Mouse (Mus musculus) myocyte (in vitro differentiated cells): ENCODE data around the gene Tmx1. TPM values are rescaled to one million over a fixed set of nuclear protein-coding genes. Genes with fewer than 3 reads are reported as not detected.

Experiments
- H3K27me3 ChIP-seq: one replicate; pipeline ENCODE4 v1.6.1; 2011; ENCODE audit not compliant: control insufficient read depth, insufficient read depth, insufficient read length
- H3K36me3 ChIP-seq: one replicate; pipeline ENCODE4 v1.6.1; 2011; ENCODE audit not compliant: control insufficient read depth, insufficient read depth
- H3K4me2 ChIP-seq: one replicate; pipeline ENCODE4 v1.6.1; 2011; ENCODE audit warnings: low read depth, control low read depth
- H3K4me3 ChIP-seq: one replicate; pipeline ENCODE4 v1.5.1; 2011; ENCODE audit warnings: mild to moderate bottlenecking, control low read depth, moderate library complexity
- H3K79me2 ChIP-seq: one replicate; pipeline ENCODE4 v1.6.1; 2011; ENCODE audit not compliant: control insufficient read depth, insufficient read depth
- H3ac ChIP-seq: one replicate; pipeline ENCODE4 v1.6.1; 2011; ENCODE audit not compliant: control insufficient read depth, insufficient read length
- CEBPB ChIP-seq: IDR thresholded peaks from 2 replicates; pipeline ENCODE4 v1.6.1; 2011; ENCODE audit warnings: mild to moderate bottlenecking, moderate library complexity; ENCODE audit not compliant: poor library complexity, insufficient read depth, severe bottlenecking
- E2F4 ChIP-seq: IDR thresholded peaks from one replicate; pipeline ENCODE4 v1.6.1; 2011; ENCODE audit warnings: mild to moderate bottlenecking, control low read depth, moderate library complexity; ENCODE audit not compliant: insufficient read depth
- MAX ChIP-seq: IDR thresholded peaks from one replicate; pipeline ENCODE4 v1.6.1; 2011; ENCODE audit warnings: low read depth, mild to moderate bottlenecking, control low read depth
- MYOD1 ChIP-seq, 3 experiments: IDR thresholded peaks; one replicate each; pipeline ENCODE4 v1.6.1; 2011; ENCODE audit warnings: control low read depth in 2 of 3, low read depth in 2 of 3, mild to moderate bottlenecking in 2 of 3, moderate library complexity in 1 of 3; ENCODE audit not compliant: insufficient read length in 2 of 3, control insufficient read depth in 1 of 3
- MYOG ChIP-seq, 3 experiments: IDR thresholded peaks; one replicate each; pipeline ENCODE4 v1.6.1; 2011; ENCODE audit warnings: control low read depth in 2 of 3, low read depth in 2 of 3, mild to moderate bottlenecking in 2 of 3; ENCODE audit not compliant: insufficient read length in 2 of 3, control insufficient read depth in 1 of 3, insufficient read depth in 1 of 3
- POLR2A ChIP-seq: IDR thresholded peaks from one replicate; pipeline ENCODE4 v1.6.1; 2011; ENCODE audit warnings: low read depth, mild to moderate bottlenecking, control low read depth, moderate library complexity; ENCODE audit not compliant: insufficient read length
- POLR2AphosphoS2 ChIP-seq: IDR thresholded peaks from one replicate; pipeline ENCODE4 v1.6.1; 2011; ENCODE audit warnings: low read depth, control low read depth; ENCODE audit not compliant: insufficient read length
- REST ChIP-seq: IDR thresholded peaks from one replicate; pipeline ENCODE4 v1.6.1; 2011; ENCODE audit warnings: mild to moderate bottlenecking, control low read depth, moderate library complexity; ENCODE audit not compliant: insufficient read depth, insufficient read length
- SRF ChIP-seq: IDR thresholded peaks from one replicate; pipeline ENCODE4 v1.6.1; 2011; ENCODE audit warnings: low read depth; ENCODE audit not compliant: control insufficient read depth, insufficient read length
- TCF12 ChIP-seq: IDR thresholded peaks from one replicate; pipeline ENCODE4 v1.6.1; 2011; ENCODE audit warnings: mild to moderate bottlenecking, control low read depth; ENCODE audit not compliant: poor library complexity, insufficient read depth, severe bottlenecking
- TCF3 ChIP-seq: IDR thresholded peaks from one replicate; pipeline ENCODE4 v1.6.1; 2011; ENCODE audit warnings: low read depth, control low read depth; ENCODE audit not compliant: insufficient read length
- USF1 ChIP-seq: IDR thresholded peaks from one replicate; pipeline ENCODE4 v1.6.1; 2011; ENCODE audit warnings: low read depth, mild to moderate bottlenecking, control low read depth, moderate library complexity
- polyA plus RNA-seq: library from polyadenylated mRNA; unstranded; fragments of >200 nt; fragmentation: generic; extraction: Trizol; gene quantifications from one replicate; pipeline ENCODE4 v1.2.1, GENCODE M21; 2012; ENCODE audit warnings: missing spikeins

Gene Tmx1
- polyA plus RNA-seq, 1 experiment = 11.7 TPM

- TF ChIP-seq CEBPB = no peak
- TF ChIP-seq TCF12 = no peak
- TF ChIP-seq E2F4 = no peak
- no peak for TF ChIP-seq TCF3
- TF ChIP-seq POLR2AphosphoS2 = no peak
- H3K4me3 ChIP-seq = no peak overlapping the region
- no peaks in the 10 kb centered on the region for H3K79me2 ChIP-seq
- no peak overlapping the region for H3ac ChIP-seq
- no peaks in the 10 kb centered on the region for H3K36me3 ChIP-seq
- H3K27me3 ChIP-seq = no peaks in the 10 kb centered on the region
- H3K4me2 ChIP-seq = peak overlapping the region; percentile 54
Measured at GRCm38 (mm10) chr12:70494494-70495281, 41.8 kb downstream of the Tmx1 start.

- no peak overlapping the region for H3ac ChIP-seq
- no peaks in the 10 kb centered on the region for H3K27me3 ChIP-seq
- H3K36me3 ChIP-seq = no peaks in the 10 kb centered on the region
Measured at GRCm38 (mm10) chr12:70495282-70495922, 42.5 kb downstream of the Tmx1 start.

GRCm38 (mm10) chr12:70498091-70498490, 45.2 kb downstream of the Tmx1 start:
- TF ChIP-seq REST = no peak
- no peak overlapping the region for H3ac ChIP-seq
- H3K27me3 ChIP-seq = no peaks in the 10 kb centered on the region
- H3K36me3 ChIP-seq = no peaks in the 10 kb centered on the region
- no peak overlapping the region for H3K4me2 ChIP-seq
- no peaks in the 10 kb centered on the region for H3K79me2 ChIP-seq
- no peak overlapping the region for H3K4me3 ChIP-seq

More at GRCm38 (mm10) chr12:70495282-70495922, 42.5 kb downstream of the Tmx1 start:
- no peak overlapping the region for H3K4me3 ChIP-seq
- TF ChIP-seq REST (no peak), E2F4 (no peak), TCF12 (no peak), CEBPB (no peak)
- H3K79me2 ChIP-seq = no peaks in the 10 kb centered on the region
- peak overlapping the region; percentile 54 for H3K4me2 ChIP-seq

GRCm38 (mm10) chr12:70505971-70506370, 53.1 kb downstream of the Tmx1 start:
- Histone ChIP-seq H3K4me2 (no peak overlapping the region), H3K79me2 (no peaks in the 10 kb centered on the region), H3K27me3 (no peaks in the 10 kb centered on the region), H3K36me3 (no peaks in the 10 kb centered on the region), H3K4me3 (no peak overlapping the region), H3ac (no peak overlapping the region)
- no peak for TF ChIP-seq POLR2A
- TF ChIP-seq E2F4 = no peak
- no peak for TF ChIP-seq USF1
- no peak for TF ChIP-seq SRF
- no peak for TF ChIP-seq REST
- no peak for TF ChIP-seq CEBPB
- TF ChIP-seq MYOG (IDR thresholded peaks at IDR 0.05; ENCODE audit: control insufficient read depth in 1 of 3, insufficient read depth in 1 of 3, insufficient read length in 2 of 3, low read depth in 2 of 3) = no peak
- TF ChIP-seq MYOD1 (IDR thresholded peaks at IDR 0.05; ENCODE audit: control insufficient read depth in 1 of 3, insufficient read length in 2 of 3, low read depth in 2 of 3) = no peak
- TF ChIP-seq TCF3 = no peak

GRCm38 (mm10) chr12:70512023-70512422, 59.1 kb downstream of the Tmx1 start:
- H3K36me3 ChIP-seq = no peaks in the 10 kb centered on the region
- no peak overlapping the region for H3K4me3 ChIP-seq
- TF ChIP-seq POLR2AphosphoS2 (no peak), SRF (peak; percentile 74), MYOD1 (IDR thresholded peaks at IDR 0.05; ENCODE audit: control insufficient read depth in 1 of 3, insufficient read length in 2 of 3, low read depth in 2 of 3) (peak in 2 of 3 experiments; percentile 7 to 45), TCF12 (no peak), E2F4 (no peak), USF1 (peak; percentile 37), REST (no peak), POLR2A (no peak), CEBPB (0 out of 2 replicates have a peak, but pooled peaks have one; percentile 31), MAX (no peak), TCF3 (peak; percentile 11), MYOG (IDR thresholded peaks at IDR 0.05; ENCODE audit: control insufficient read depth in 1 of 3, insufficient read depth in 1 of 3, insufficient read length in 2 of 3, low read depth in 2 of 3) (peak in 2 of 3 experiments; percentile 11 to 19)
- H3K4me2 ChIP-seq = peak overlapping the region; percentile 43
- H3K79me2 ChIP-seq = no peaks in the 10 kb centered on the region
- no peaks in the 10 kb centered on the region for H3K27me3 ChIP-seq
- H3ac ChIP-seq = no peak overlapping the region
